Mouse (Mus musculus): ENCODE measurements at regions not wholly inside any gene's neighbourhood (a gene's known extent, or its start where the extent isn't known, plus 50 kb on each side); places are given as distances from the start of the nearest gene placed in this dataset.
"Not testable (repeated sequence)": the region's sequence is repeated elsewhere in the genome, so short reads cannot be mapped to it uniquely, and the experiment has no call there.

GRCm38 (mm10) chr2:135525779-135526178 lies 133.0 kb upstream of the Plcb4 start:
- peak; percentile 35 for DNase-seq (ENCODE audit: low spot score)

- DNase-seq (ENCODE audit: low spot score): no peak
Observed at GRCm38 (mm10) chr2:135529619-135530018, 129.2 kb upstream of the Plcb4 start.

- no peak for DNase-seq (ENCODE audit: low spot score)
Observed at GRCm38 (mm10) chr2:135536303-135536871, 122.4 kb upstream of the Plcb4 start.

- DNase-seq (ENCODE audit: low spot score): peak; percentile 59
Observed at GRCm38 (mm10) chr2:135538022-135538421, 120.8 kb upstream of the Plcb4 start.

GRCm38 (mm10) chr2:135541058-135541457 lies 117.8 kb upstream of the Plcb4 start:
- no peak for DNase-seq (ENCODE audit: low spot score)

GRCm38 (mm10) chr2:135541930-135542329 lies 116.9 kb upstream of the Plcb4 start:
- DNase-seq (ENCODE audit: low spot score): no peak

GRCm38 (mm10) chr2:135544882-135545281 lies 113.9 kb upstream of the Plcb4 start:
- no peak for DNase-seq (ENCODE audit: low spot score)

GRCm38 (mm10) chr2:135547966-135548365 lies 110.8 kb upstream of the Plcb4 start:
- no peak for DNase-seq (ENCODE audit: low spot score)

GRCm38 (mm10) chr2:135553031-135553430 lies 105.8 kb upstream of the Plcb4 start:
- no peak for DNase-seq (ENCODE audit: low spot score)

GRCm38 (mm10) chr2:135558026-135558425 lies 100.8 kb upstream of the Plcb4 start:
- not testable (repeated sequence) for DNase-seq (ENCODE audit: low spot score)

- peak; percentile 30 for DNase-seq (ENCODE audit: low spot score)
Observed at GRCm38 (mm10) chr2:135559328-135559727, 99.5 kb upstream of the Plcb4 start.

GRCm38 (mm10) chr2:135559933-135560710 lies 98.7 kb upstream of the Plcb4 start:
- peak; percentile 24 for DNase-seq (ENCODE audit: low spot score)

GRCm38 (mm10) chr2:135560856-135561255 lies 98.0 kb upstream of the Plcb4 start:
- DNase-seq (ENCODE audit: low spot score): no peak

- DNase-seq (ENCODE audit: low spot score): peak; percentile 31
Observed at GRCm38 (mm10) chr2:135561716-135562115, 97.1 kb upstream of the Plcb4 start.

GRCm38 (mm10) chr2:135562140-135562890 lies 96.5 kb upstream of the Plcb4 start:
- peak; percentile 84 for DNase-seq (ENCODE audit: low spot score)

- no peak for DNase-seq (ENCODE audit: low spot score)
Observed at GRCm38 (mm10) chr2:135564231-135564630, 94.6 kb upstream of the Plcb4 start.

- DNase-seq (ENCODE audit: low spot score): no peak
Observed at GRCm38 (mm10) chr2:135568350-135568749, 90.5 kb upstream of the Plcb4 start.

- DNase-seq (ENCODE audit: low spot score): no peak
Observed at GRCm38 (mm10) chr2:135571599-135571998, 87.2 kb upstream of the Plcb4 start.

- DNase-seq (ENCODE audit: low spot score): no peak
Observed at GRCm38 (mm10) chr2:135577228-135577627, 81.6 kb upstream of the Plcb4 start.

GRCm38 (mm10) chr2:135578135-135578534 lies 80.7 kb upstream of the Plcb4 start:
- no peak for DNase-seq (ENCODE audit: low spot score)

- DNase-seq (ENCODE audit: low spot score): no peak
Observed at GRCm38 (mm10) chr2:135579514-135579913, 79.3 kb upstream of the Plcb4 start.

GRCm38 (mm10) chr2:135580051-135580450 lies 78.8 kb upstream of the Plcb4 start:
- no peak for DNase-seq (ENCODE audit: low spot score)
